Mouse (Mus musculus) embryo, embryonic 10 days (tissue): ENCODE measurements around the gene Sbf1.

Experiments used
- DNase-seq: peaks from one replicate; pipeline ENCODE4 v3.0.0-alpha.2; 2015; ENCODE audit warnings: low spot score

Gene Sbf1

GRCm38 (mm10) chr15:89316146-89316545, 1.0 kb upstream of the Sbf1 start:
- no peak for DNase-seq

GRCm38 (mm10) chr15:89314511-89315189, 461 bp downstream of the Sbf1 start:
- peak; percentile 25 for DNase-seq

GRCm38 (mm10) chr15:89314107-89314506, 1.0 kb downstream of the Sbf1 start:
- no peak for DNase-seq

GRCm38 (mm10) chr15:89313359-89313758, 1.8 kb downstream of the Sbf1 start:
- no peak for DNase-seq

GRCm38 (mm10) chr15:89309962-89310498, 5.1 kb downstream of the Sbf1 start:
- no peak for DNase-seq

- DNase-seq: no peak
These were observed 6.5 kb downstream of the Sbf1 start for GRCm38 (mm10) chr15:89308406-89309139.

- no peak for DNase-seq
These were observed 7.7 kb downstream of the Sbf1 start for GRCm38 (mm10) chr15:89307461-89307860.

- no peak for DNase-seq
These were observed 9.1 kb downstream of the Sbf1 start for GRCm38 (mm10) chr15:89305966-89306365.

- no peak for DNase-seq
These were observed 14.5 kb downstream of the Sbf1 start for GRCm38 (mm10) chr15:89300600-89300999.

- DNase-seq: no peak
These were observed 14.9 kb downstream of the Sbf1 start for GRCm38 (mm10) chr15:89300180-89300579.

GRCm38 (mm10) chr15:89297695-89298094, 17.4 kb downstream of the Sbf1 start:
- no peak for DNase-seq

- no peak for DNase-seq
These were observed 18.6 kb downstream of the Sbf1 start for GRCm38 (mm10) chr15:89296465-89296864.

GRCm38 (mm10) chr15:89295580-89296165, 19.4 kb downstream of the Sbf1 start:
- DNase-seq: no peak

- no peak for DNase-seq
These were observed 21.3 kb downstream of the Sbf1 start for GRCm38 (mm10) chr15:89293778-89294177.

- no peak for DNase-seq
These were observed 22.3 kb downstream of the Sbf1 start for GRCm38 (mm10) chr15:89292795-89293194.

GRCm38 (mm10) chr15:89291521-89291920, 23.6 kb downstream of the Sbf1 start:
- DNase-seq: no peak

GRCm38 (mm10) chr15:89289455-89289854, 25.7 kb downstream of the Sbf1 start:
- DNase-seq: no peak

GRCm38 (mm10) chr15:89288227-89288767, 26.8 kb downstream of the Sbf1 start:
- no peak for DNase-seq

- no peak for DNase-seq
These were observed 28.5 kb downstream of the Sbf1 start for GRCm38 (mm10) chr15:89286582-89286981.

GRCm38 (mm10) chr15:89286114-89286513, 29.0 kb downstream of the Sbf1 start:
- no peak for DNase-seq

- DNase-seq: no peak
These were observed 29.6 kb downstream of the Sbf1 start for GRCm38 (mm10) chr15:89285478-89285877.

- no peak for DNase-seq
These were observed 30.1 kb downstream of the Sbf1 start for GRCm38 (mm10) chr15:89285004-89285403.

- no peak for DNase-seq
These were observed 31.0 kb downstream of the Sbf1 start for GRCm38 (mm10) chr15:89284094-89284493.
